Mouse (Mus musculus): ENCODE measurements around the gene Ccdc167.

Ccdc167 gene

DNA sequence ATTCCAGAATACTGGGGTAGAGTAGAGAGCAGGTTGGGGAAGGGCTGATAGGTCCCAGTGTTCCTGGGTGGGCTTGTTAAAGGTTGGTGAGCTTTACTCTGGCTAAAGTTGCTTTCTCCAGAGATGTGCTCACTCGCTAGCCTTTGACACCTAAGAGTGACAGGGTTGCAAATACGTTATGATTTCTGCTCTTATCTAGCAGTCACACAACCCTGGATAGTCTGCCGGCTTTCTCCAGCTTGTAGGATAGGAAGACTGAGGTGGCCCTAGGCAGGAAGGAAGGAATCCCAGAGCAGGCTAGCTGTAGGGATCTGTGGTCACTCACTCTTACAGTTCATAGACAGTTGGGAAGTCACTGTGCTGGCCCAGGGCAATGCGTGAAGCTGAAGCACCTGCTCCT, 32.6 kb downstream of the Ccdc167 start:
- no peak for DNase-seq

DNA sequence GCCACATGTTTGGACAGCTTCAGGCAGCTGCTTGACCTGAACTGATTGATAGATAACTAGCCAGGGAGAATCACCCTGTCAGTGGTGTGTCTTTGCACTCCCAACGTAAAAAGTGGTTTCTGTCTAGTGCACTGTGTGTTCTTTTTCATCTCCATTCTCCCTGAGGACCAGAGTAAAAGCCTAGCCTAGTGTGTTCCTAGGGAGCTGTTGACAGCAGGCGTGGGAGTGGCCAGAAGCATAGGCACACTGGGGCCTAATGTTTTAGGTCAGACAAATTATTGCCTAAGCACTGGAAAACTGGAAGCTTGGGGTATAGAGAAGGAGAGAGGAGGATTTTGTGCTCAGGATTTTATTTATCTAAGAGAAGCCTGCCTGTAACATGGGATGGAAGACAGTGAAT, 33.7 kb downstream of the Ccdc167 start:
- DNase-seq: no peak

DNA sequence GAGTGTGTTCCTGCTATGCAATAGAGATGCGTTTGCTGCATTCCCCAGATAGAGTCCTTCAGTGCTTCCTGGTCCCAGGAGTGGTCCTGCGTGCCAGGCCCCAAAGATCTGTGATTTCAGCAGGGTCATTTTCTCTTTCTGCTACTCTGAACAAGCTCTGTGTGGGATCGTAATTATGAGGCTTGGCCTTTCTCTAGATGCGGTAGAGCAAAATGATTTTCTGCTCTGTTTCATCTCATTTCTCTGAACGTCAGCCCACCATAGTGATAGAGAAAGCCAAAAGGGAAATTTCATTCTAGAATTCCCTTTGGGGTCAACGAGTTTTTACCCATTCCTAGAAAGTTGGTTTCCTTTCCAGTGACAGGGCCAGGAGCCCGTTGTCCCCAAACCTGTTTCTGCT, 34.6 kb downstream of the Ccdc167 start:
- no peak for DNase-seq

DNA sequence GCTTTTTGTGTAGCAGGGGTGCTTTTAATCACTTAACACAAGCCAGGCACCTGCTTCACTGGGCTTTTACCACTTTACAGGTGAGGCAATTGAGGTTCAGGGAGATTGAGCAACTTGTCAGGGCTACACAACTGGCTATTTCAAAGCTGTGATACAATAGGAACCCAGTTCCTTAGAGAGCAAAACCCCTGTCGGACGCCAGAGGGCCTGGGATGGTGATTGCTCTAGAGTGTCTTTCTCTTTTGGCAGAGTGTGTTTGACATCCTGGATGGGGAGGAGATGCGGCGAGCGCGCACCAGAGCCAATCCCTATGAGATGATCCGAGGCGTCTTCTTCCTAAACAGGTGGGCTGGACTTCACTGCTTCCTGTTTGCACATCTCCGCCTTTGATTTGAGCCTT, 35.2 kb downstream of the Ccdc167 start:
- no peak for DNase-seq

DNA sequence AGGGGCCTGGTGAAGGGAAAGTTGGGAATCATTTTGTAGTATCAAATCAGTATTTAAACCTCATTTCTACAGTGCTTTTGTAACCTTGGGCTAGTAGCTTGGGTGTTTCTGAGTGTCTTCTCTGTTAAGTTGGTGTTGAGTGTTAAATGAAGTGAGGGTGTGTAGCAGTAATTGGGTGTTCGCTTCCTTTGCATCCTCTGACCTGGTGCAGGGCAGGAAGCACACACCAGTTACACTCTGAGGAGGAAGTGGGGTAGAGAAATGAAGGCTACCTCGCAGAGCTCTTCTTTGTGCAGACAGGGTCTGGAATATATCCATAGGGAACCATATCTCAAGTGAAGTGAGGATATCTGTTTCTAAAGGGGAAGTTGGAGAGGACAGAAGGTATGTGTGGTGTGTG, 35.9 kb downstream of the Ccdc167 start:
- DNase-seq: no peak

DNA sequence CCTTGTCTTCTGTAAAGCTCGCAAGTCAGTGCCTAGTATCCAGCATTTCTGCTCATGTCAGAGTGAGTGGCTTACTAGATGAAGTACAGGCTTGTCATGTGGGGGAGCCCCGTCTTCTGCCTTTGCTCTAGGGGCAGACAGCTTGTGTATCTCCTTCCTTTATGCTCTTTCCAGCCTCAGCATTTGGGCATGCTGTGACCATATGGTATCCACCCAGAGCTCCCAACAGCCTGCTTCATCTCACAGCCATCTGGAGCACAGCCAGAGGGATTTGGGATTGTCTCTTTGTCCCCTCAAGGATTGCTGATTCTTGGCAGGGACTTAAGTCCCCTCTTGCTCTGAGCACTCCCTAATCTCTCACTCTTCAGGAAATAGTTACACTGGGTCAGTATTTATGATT, 36.7 kb downstream of the Ccdc167 start:
- DNase-seq: peak; percentile 97 to 99

DNA sequence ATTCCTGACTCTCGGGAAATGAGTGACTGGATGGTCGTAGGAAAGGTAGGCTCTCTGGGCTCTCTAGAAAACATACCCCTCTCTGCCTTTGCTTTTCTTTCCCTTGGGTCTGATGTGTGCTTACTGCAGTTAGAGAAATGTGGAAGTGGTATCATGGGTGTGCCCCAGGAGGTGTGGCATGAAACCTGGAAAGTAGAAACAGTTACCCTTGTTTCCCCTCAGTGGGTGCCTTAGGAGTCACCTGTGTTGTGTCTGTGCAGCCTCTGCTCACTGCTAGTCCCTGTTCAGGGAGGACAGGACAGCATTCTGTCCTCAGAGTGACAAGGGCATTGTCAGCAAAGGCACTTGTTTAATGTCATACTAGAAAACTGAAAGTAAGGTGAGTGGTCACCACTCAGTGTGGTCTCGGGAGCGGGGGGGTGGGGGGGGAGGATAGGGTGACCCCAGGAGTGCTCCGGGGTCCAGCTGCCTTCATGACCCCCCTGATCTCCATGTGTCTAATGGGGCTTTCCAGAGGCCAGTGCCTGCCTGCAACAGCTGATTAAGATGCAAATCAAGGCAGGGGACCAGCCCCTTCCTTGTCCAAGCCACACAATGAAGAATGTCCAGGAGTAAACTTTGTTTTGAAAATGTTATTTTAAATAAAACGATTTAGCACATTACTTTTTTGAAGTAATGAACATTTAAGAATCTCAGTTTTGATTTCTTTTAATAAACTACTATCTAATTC, 37.6 kb downstream of the Ccdc167 start:
- DNase-seq: no peak

DNA sequence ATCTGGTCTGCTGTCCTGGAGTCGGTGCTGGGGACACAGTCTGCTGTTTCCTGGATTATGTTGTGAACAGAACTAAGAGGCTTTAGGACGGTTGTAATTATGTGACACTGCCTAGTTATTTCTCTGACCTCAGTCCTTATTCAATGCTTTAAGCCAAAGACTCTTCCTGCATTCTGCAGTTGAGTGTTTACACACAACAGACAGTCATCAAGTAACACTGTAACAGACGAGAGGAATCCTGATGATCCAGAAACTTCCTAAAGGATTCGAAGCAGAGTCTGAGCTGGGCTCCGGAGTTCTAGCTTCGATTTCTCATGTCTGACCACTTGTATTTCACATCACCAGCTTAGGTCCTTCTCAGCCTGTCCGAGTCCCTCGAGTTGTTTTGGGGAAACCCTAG, 38.3 kb downstream of the Ccdc167 start:
- DNase-seq: no peak

DNA sequence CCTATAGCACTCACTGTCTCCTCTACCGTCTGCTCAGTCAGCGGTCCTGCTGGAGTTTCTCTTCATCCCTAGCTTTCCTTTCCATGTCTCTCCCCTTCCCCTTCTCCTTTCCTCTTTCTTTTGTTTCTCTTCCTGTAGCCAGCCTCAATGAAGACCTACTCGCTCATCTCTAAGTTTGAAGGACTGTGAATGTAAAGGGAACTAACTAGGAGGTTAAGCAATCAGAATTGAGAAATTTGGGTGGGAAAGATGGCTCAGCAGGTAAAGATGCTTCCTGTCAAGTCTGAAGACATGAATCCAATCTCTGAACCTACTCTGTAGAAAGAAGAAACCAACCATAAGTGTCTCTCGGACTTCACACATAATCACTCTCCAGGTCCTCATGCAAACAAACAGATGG, 43.5 kb downstream of the Ccdc167 start:
- DNase-seq: no peak

DNA sequence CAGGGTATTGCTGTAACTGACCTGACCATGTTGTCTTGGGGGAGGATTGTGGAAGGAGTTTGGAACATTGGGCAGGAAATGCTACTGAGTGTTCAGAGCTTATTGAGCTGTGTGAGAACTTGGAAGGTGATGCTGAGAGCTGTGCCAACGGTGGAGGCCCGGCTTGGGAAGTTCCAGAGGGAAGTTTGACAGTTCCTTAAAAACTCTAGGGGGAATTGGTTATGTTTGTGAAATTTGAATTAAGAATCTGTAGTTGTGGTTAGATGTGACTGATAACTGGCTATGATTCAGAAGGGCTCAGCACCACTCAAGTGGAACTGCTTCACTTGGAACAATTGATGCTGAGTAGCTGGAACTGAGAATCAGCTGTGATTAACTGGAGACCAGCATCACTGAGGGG, 45.8 kb downstream of the Ccdc167 start:
- no peak for DNase-seq

DNA sequence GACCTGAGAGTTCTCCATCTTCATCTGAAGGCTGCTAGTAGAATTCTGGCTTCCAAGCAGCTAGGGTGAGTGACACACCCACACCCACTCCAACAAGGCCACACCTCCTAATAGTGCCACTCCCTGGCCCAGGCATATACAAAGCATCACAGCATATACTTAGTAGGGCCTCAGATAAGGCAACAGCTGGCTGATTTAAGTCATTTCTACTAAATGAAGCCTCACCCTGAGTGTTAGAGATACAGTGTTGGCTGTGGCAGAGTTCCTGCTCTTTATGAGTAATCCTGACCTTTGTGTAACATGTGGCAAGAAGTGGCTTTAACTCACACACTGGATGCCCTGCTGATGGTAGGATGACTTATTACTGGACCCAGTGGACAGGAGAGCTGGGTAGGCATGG, 46.9 kb downstream of the Ccdc167 start:
- DNase-seq: no peak

DNA sequence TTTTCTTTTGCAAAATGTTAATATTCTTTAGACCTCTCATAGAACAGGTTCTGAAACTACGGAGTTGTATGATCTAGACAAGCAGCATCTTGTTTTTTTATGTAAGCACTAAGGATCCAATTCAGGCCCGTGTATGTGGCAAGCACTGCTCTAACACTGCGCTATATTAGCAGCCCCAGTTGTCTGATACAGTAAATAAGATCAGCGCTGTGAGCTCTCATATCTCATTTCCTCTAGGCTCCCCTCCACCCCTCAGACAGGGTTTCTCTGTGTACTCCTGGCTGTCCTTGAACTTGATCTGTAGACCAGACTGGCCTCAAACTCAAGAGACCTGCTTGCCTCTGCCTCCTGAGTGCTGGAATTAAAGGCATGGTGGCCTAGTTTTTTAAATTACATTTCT, 47.8 kb downstream of the Ccdc167 start:
- no peak for DNase-seq

DNA sequence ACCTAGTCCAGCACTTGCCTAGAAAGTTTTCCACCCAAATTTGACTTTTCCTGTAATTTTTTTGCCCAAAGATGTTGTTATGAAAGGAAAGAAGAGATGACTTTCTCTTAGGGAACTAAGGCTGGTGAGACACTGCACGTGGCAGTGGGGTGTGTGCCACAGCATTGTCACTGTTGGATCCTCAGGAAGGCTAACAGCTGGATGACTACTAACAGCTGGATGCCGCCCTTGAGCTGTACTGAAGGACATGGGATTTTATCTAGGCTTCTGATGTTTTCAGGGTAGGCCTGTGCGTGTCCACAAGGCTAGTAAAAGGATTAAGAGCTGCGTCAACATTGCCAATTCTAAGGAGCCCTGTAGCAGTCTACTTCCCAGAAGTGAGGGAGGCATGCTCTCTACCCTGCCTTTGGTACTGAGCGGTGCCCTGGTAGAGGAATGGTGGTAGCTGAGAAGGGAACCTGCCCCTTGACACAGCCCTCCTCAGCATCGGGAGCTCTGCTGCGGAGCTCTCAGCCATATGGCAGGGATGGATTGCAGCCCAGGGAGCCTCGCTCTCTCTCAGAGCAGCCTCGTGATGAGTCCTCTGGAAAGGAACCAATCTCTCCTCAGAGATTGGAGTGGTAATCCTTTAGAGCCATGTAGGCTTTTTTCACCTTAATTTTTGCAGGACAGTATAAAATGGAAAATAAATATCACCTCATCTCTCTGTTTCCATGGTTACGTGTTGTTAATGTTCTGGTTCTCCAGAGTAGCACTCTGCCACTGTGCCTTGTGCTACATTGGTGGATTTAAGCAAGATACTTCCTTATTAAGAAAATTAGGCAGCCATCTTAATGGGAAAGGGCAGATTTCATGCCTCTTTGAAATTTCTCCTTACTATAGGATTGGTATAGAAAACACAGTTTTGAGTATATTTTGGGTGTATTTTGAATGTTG, 48.5 kb downstream of the Ccdc167 start:
- DNase-seq: peak; percentile 84 to 88

DNA sequence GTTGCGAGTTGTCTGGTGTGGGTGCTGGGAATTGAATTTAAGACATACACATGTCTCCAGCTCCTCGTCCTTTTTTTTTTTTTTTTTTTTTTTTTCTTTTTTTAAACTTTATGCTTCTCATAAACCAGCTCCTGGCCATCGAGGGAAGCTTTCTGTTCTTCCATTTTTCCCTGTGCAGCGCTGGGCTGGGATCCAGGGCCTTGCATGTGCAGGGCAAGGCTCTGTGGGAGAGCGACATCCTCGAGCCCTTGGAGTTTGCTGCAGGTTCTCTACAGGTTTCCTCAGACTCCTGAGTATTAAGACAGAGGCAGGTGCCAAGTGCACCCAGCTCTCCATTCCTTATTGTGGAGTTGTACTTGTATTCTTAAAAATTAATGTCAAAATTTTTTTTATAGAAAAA, 54.7 kb downstream of the Ccdc167 start:
- DNase-seq: peak; percentile 35 to 42

DNA sequence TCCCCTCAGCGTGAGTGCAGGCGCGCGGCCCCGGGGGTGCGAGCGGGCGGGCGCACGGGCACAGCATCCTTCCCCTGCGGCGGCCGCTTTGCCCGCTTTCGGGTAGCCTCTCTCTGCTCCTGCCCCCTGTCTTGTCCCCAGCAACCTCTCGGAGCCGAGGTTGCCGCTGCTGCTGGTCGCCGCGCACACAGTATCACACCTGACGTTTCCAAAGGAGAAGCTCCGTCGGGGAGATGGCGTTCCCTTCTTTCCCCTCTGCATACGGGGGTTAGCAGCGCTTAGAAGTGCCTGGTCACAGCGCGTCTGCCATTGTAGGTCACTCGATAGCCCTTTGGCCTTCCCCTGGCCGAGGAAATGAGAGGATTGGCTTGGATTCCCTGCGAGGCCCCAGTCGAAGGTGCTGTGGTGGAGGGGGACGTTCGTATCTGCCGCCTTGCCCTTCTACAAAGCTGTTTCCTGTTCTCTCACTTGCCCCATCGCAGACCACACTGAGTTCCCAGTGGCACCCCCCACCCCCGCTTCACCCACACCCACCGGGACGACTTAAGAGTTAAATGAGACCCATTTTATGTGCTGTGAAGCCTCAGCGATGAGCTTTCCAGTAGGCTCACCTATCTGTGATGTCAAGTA, 56.0 kb downstream of the Ccdc167 start:
- peak in 1 of 2 experiments; percentile 25 for DNase-seq

DNA sequence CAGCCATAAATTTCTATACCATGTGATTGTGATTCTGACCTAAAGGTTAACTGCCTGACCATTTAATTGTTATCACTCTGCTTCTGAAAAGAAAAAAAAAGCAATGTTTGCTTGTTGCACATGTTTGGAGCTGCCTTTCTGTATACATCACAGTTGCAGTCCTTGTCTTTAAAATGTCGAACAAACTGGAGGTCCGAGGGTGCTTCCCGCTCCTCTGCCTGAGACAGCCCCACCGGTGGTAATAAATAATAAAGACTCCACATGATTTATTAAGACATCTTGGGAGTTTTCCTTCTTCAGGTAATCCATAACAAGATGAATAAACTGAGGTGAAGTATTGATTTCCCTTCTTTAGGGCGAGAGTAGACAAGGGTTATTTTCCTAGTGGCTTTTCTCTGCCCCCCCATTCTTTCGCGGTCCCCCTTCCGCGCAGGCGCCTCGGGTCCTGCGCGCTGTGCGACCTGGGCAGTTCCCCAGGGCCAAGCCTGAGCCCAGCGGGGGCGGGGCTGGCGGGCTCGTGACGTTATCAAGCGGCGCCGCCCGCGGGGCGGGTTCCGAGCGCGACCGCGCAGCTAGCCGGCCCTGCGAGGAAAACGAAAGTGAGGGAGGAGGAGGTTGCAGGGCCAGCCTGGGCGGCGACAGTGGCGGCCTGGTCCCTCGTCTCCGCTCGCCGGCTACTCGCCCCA, 56.6 kb downstream of the Ccdc167 start, which contains the start of gene Cmtr1:
TSS of gene Cmtr1 (plus strand) at position 520 of the 686 bp plus-strand sequence.
- DNase-seq: peak; percentile 95 to 98

DNA sequence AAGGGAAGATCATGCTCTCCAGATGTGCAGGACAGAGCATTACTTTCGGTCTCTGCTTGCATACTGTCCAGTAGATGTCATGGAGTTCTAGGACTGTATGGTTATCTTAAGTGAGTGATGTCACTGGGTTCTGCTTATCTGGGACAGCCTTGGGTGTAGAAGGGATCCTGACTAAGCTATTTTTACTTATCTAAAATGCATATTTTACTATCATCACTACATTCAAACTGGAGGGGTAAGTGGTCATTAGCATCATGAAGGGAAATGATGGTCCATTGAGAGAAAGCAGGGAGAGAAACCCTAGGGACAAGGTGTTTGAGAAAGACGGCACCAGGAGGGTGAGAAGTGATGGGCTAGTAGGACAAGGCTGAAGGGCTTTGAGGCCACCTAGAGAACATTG, 58.6 kb downstream of the Ccdc167 start:
- no peak for DNase-seq

DNA sequence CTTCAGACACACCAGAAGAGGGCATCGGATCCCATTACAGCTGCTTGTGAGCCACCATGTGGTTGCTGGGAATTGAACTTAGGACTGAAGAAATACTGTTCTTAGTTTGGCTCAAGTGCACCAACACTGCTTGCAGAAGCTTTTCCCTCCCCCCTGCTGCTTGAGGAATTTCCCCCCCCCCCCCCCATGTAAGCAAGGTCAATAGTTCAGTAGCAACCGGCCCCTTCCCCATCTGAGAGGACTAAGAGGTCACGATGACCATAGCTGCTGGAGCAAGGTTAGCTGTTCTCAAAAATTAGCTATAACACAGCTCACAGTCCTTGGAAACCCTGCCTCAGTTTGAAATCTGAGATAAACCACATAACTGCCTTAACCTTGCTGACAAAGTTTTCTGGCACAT, 74.6 kb downstream of the Ccdc167 start:
- DNase-seq: no peak

DNA sequence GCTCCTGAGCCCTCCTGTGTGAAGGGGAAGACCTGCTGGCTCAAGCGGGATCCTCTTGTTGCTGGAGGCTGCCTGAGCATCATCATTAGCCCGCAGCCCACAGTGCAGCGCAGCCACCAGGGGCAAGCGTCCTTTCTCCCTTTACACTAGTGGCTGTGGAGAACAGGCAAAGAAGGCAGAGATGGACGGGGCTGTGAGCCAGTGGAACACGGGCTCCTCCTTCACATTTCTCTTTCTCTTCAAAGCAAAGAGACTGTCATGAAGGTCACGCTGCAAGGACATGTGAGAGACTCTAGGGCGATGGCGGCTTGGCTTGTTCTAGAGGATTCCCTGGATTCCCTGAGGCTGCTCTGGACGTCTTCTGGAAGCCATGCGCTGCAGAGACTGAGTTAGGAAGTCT, 75.9 kb downstream of the Ccdc167 start:
- DNase-seq: no peak

DNA sequence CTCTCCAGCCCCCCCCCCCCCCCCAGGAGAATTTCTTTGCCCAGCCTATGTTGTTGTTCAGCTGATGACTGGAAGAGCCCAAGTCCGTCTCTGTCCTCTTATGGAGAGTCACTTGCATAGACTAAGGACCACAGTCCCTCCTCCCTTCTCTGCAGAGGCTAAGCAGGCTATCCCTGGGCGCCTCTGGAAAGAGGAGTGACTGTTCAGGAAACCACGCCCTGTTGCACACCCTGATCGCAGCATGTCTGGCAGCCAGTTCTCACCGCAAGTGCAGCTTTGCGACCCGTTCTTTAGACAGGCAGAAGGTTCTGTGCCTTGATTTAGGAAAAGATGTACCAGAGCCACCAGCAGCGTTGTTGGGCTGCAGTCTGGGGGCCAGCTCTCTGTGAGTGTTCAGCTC, 78.9 kb downstream of the Ccdc167 start:
- no peak for DNase-seq

DNA sequence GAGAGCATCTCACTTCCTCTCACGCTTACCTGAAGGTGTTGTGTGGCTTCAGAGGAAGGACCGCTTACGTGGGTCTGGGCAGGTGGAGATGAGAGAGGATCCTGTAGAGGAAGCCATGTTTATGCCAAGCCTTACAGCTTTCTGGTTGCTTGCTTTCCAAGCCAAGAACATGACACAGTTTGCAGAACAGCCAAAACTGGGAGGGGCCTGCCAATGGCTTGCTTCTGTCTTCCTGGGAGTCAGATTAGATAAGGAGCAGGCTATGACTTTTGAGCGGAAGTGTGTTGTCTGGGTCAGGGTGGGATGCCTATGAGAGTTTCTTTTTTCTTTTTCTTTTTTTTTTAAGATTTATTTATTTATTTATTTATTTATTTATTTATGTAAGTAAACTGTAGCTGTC, 79.5 kb downstream of the Ccdc167 start:
- no peak for DNase-seq
